Mouse (Mus musculus) liver, embryonic 14.5 days (tissue): ENCODE data around the gene 4930502E18Rik.

Experiments
- CTCF ChIP-seq: IDR thresholded peaks from 2 replicates; pipeline ENCODE4 v1.5.1; 2016; ENCODE audit warnings: antibody characterized with exemption, low read depth, control low read depth
- EP300 ChIP-seq: IDR thresholded peaks from 2 replicates; pipeline ENCODE4 v1.6.1; 2016; ENCODE audit warnings: antibody characterized with exemption, low read depth

- TF ChIP-seq CTCF (no peak), EP300 (no peak)
Measured at GRCm38 (mm10) chrX:53715942-53716322, 8.7 kb upstream of the 4930502E18Rik start.
